Mouse (Mus musculus) heart, embryonic 16.5 days (tissue): ENCODE results near the gene Med21. TPM values are rescaled to one million over a fixed set of nuclear protein-coding genes. Genes with fewer than 3 reads are reported as not detected.

Experiments used
- ATAC-seq: fragments of 200-750 bp; cut with Nextera tagmentation; replicated peaks from 2 replicates; pipeline ENCODE4 v1.8.0; 2017; ENCODE audit warnings: moderate number of reproducible peaks; ENCODE audit not compliant: insufficient read depth, low FRiP score; ENCODE audit errors: extremely low read depth
- H3K27ac ChIP-seq: fragments of 300-500 bp; sonication (generic); 2 replicates; pipeline ENCODE4 v1.5.1; 2014; ENCODE audit warnings: mild to moderate bottlenecking, low read length, control low read depth, moderate library complexity
- H3K27me3 ChIP-seq: fragments of 300-500 bp; sonication (generic); 2 replicates; pipeline ENCODE4 v1.6.1; 2014; ENCODE audit warnings: low read length, mixed read lengths; ENCODE audit not compliant: control insufficient read depth, insufficient read depth
- H3K36me3 ChIP-seq: fragments of 300-500 bp; sonication (generic); 2 replicates; pipeline ENCODE4 v1.6.1; 2014; ENCODE audit not compliant: control insufficient read depth, insufficient read depth
- H3K4me1 ChIP-seq: fragments of 300-500 bp; sonication (generic); 2 replicates; pipeline ENCODE4 v1.6.1; 2014; ENCODE audit warnings: low read length, mixed read lengths; ENCODE audit not compliant: control insufficient read depth, insufficient read depth
- H3K4me2 ChIP-seq: fragments of 300-500 bp; sonication (generic); 2 replicates; pipeline ENCODE4 v1.6.1; 2014; ENCODE audit warnings: low read depth, mild to moderate bottlenecking, control low read depth, low read length
- H3K4me3 ChIP-seq: fragments of 300-500 bp; sonication (generic); 2 replicates; pipeline ENCODE4 v1.5.1; 2014; ENCODE audit warnings: mild to moderate bottlenecking, control low read depth, low read length
- H3K9ac ChIP-seq: fragments of 300-500 bp; sonication (generic); 2 replicates; pipeline ENCODE4 v1.6.1; 2014; ENCODE audit warnings: low read length, control low read depth
- H3K9me3 ChIP-seq: fragments of 300-500 bp; sonication (generic); replicated peaks from 2 replicates; pipeline ENCODE4 v1.6.1; 2016; ENCODE audit warnings: low read length; ENCODE audit not compliant: control insufficient read depth
- WGBS: fragments of 180-500 bp; shearing (Covaris S2); extraction: QIAGEN DNeasy Blood & Tissue Kit; methylation state at CpG from one replicate; pipeline ENCODE4 v1.1.7; 2014; 5-methylcytosine and 5-hydroxymethylcytosine counted together
- polyA plus RNA-seq: library from polyadenylated mRNA; unstranded; fragments of >200 nt; fragmentation: Nextera tagmentation; extraction: Ambion mirVana; gene quantifications from 2 replicates; pipeline ENCODE4 v1.2.1, GENCODE M21; 2015

Med21 gene
- polyA plus RNA-seq, 1 experiment from 2014 or later = 150 TPM

DNA sequence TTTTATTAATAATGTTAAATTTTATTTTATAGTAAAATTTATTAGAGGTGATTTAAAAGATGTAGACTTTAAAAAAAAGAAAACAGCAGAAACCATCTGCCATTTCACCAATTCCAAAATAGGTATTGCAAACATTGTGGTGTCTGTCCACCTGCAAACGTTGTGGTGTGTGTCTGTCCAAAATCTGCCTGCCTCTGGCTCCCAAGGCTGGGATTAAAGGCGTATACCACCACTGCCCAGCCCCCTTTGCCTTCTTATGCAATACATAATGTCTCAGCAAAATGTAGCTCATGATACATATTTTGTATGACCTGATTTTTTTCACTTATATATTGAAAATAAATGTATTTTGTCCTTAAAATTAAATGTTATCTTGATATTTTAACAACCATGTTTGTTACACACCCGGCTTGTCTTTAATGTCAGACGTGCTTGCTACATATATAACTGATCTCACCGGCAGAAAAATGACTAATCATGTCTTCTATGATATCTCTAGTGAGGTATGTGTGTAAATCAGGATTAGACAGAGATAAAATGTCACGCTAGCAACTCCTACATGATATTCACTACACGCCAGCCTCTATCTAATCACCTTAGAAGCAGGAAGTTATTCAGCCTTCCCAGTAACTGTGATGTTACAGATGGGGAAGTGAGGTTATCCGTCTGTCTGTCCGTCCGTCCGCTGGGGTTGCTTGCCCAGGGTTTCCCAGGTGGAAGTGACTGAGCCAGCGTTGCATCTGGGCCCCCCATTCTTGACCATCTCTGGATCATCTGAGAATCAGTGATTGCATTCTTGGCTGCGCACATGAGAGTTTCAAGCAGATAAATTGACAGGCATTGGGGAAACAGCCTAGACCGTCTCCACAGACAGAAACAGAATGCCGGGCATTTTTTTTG, 28.9 kb downstream of the Med21 start:
- Histone ChIP-seq H3K4me1 (peaks cover 37% of the 10 kb centered on the region), H3K9ac (peak overlapping the region; percentile 42; the same call in 1 of the 2 replicates), H3K27ac (peak overlapping the region; percentile 86)

DNA sequence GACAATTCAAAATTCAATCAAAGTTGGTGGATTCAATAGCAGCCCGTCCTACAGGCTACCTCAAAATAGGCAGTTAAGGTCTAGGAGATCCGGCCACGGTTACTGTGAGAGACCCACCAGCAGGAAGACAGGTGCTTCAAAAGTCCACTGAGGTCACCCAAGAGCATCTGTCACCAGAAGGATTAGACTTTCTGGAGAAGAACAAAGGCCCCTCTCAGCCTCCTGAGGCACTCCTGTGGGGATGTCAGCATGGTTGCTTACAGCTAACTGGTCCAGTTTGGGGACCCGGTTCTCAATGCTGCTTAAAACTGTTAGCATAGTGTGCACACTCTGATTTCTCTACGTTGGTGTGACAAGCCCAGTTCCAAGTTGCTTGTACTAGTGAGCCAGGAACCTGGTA, 29.8 kb downstream of the Med21 start:
- 44% methylated on average over 5 of the region's 5 CpGs for WGBS

More for the DNA sequence above, 28.9 kb downstream of the Med21 start:
- WGBS = 27% methylated on average over 15 of the region's 15 CpGs
- Histone ChIP-seq H3K4me2 (peak overlapping the region; percentile 48), H3K27me3 (no peaks in the 10 kb centered on the region), H3K9me3 (peaks cover 5% of the 10 kb centered on the region), H3K4me3 (0 out of 2 replicates have a peak overlapping the region, but pooled peaks have one; percentile 13), H3K36me3 (no peaks in the 10 kb centered on the region)
- ATAC-seq = no peak

DNA sequence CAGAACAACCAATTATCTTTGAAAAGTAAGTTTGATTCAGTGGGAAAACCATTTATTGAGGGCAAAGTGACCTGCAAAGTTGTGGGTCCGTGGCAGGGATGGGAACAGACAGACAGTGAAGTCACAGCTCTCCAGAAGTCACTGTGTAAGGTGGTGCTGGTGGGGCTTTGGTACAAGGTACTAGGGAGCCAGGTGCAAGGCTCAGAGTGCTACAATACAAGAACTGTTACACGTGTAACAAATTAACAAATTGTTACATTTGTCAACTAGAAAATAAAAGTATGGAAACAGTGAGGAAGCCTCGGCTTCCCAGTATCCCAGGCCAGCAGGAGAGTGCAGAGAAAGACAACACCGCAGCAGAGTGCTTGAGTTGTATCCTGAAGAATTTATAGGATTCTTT, 31.3 kb downstream of the Med21 start:
- Histone ChIP-seq H3K27me3 (no peaks in the 10 kb centered on the region), H3K27ac (no peak overlapping the region), H3K9me3 (peaks cover 5% of the 10 kb centered on the region), H3K36me3 (no peaks in the 10 kb centered on the region), H3K9ac (no peak overlapping the region), H3K4me3 (no peak overlapping the region), H3K4me1 (peaks cover 43% of the 10 kb centered on the region), H3K4me2 (no peak overlapping the region)
- WGBS = 82% methylated on average over 4 of the region's 4 CpGs
- no peak for ATAC-seq

More for the DNA sequence above, 29.8 kb downstream of the Med21 start:
- Histone ChIP-seq H3K27ac (peak overlapping the region; percentile 86), H3K36me3 (no peaks in the 10 kb centered on the region), H3K4me2 (no peak overlapping the region), H3K9me3 (peaks cover 5% of the 10 kb centered on the region), H3K4me3 (no peak overlapping the region), H3K4me1 (peaks cover 37% of the 10 kb centered on the region), H3K27me3 (no peaks in the 10 kb centered on the region), H3K9ac (0 out of 2 replicates have a peak overlapping the region, but pooled peaks have one; percentile 30)
- no peak for ATAC-seq

DNA sequence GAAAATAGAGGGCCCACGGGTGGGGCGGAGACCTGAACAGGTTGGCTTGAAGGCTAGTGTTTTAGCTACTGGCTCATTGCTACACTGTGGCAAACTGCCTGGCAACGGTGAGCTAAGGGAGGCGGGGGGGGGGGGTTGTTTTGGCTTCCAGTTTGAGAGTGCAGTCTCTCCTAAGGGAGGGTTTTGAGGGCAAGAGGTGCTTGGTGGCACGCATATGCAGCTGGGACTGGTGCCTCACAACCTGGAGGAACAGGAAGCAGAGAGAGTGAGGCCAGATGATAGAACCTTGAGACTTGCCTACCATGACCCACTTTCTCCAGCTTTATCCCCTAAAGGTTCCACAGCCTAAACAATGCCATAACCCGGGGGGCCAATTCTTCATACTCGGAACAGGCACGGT, 32.1 kb downstream of the Med21 start:
- peak overlapping the region; percentile 4; the same call in 1 of the 2 replicates for H3K4me2 ChIP-seq
- H3K9ac ChIP-seq = no peak overlapping the region; the same call in 1 of the 2 replicates
- peaks cover 42% of the 10 kb centered on the region for H3K4me1 ChIP-seq
- peak overlapping the region; percentile 79 for H3K27ac ChIP-seq
- H3K4me3 ChIP-seq = no peak overlapping the region
- ATAC-seq = no peak
- H3K27me3 ChIP-seq = no peaks in the 10 kb centered on the region
- H3K9me3 ChIP-seq = peaks cover 7% of the 10 kb centered on the region
- no peaks in the 10 kb centered on the region for H3K36me3 ChIP-seq
- 68% methylated on average over 8 of the region's 8 CpGs for WGBS

DNA sequence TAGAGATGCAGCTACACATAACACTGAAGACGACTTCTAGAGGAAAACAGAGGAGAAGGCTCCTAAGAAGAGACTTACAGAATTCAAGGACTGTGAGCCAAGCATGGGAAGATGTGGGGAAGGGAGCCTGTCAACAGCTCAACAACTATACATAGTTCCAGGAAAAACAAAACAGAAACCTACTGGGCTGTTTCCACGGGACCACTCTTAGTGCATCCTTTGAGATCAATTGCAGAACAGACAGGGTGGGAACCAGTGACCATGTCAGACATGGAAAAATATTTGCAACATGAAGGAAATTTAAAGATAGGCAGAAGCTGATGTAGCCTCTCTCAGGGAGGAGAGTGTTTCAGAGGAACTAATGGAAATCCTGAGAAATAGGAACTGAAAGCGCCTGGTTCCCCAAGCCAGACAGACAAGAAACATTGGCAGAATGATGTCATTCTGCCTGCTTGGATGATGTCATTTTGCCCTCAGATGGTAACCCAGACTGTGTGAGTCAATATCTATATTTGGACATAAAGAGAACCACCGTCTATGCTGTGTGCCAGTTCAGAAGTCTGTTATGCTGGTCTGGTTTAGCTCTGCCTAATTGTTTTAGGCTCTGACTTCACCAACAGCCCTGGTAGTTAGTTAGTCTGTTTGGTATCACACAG, 32.7 kb downstream of the Med21 start:
- peak overlapping the region; percentile 79 for H3K27ac ChIP-seq
- peak overlapping the region; percentile 4; the same call in 1 of the 2 replicates for H3K4me2 ChIP-seq
- peak overlapping the region; percentile 17; the same call in 1 of the 2 replicates for H3K9ac ChIP-seq
- H3K4me3 ChIP-seq = no peak overlapping the region
- H3K27me3 ChIP-seq = no peaks in the 10 kb centered on the region
- no peaks in the 10 kb centered on the region for H3K36me3 ChIP-seq
- peaks cover 13% of the 10 kb centered on the region for H3K9me3 ChIP-seq
- peak; percentile 70 for ATAC-seq
- WGBS = 21% methylated on average over 4 of the region's 4 CpGs
- peaks cover 39% of the 10 kb centered on the region for H3K4me1 ChIP-seq

DNA sequence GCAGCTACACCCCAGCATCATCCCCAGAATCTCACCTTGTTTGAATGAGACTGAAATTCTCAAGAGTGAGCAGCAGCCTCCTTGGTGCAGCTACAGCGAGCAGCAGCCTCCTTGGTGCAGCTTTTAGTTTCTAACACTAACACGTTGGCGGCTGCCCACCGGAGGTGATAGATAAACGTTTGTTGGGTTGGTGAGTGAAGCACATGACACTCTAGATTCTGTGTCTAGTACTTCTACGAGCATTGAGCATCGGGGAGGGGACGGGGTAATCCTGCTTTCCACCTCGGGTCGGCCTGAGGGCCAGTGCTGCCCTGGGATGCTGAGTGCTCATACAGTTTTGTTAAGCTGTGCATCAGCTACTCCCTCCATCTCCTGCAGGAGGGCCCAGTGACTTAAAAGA, 34.6 kb downstream of the Med21 start:
- Histone ChIP-seq H3K4me2 (no peak overlapping the region), H3K27me3 (no peaks in the 10 kb centered on the region), H3K9ac (no peak overlapping the region), H3K36me3 (no peaks in the 10 kb centered on the region), H3K27ac (no peak overlapping the region), H3K4me3 (no peak overlapping the region), H3K9me3 (peaks cover 9% of the 10 kb centered on the region), H3K4me1 (peaks cover 32% of the 10 kb centered on the region)
- 32% methylated on average over 10 of the region's 10 CpGs for WGBS
- ATAC-seq = no peak

DNA sequence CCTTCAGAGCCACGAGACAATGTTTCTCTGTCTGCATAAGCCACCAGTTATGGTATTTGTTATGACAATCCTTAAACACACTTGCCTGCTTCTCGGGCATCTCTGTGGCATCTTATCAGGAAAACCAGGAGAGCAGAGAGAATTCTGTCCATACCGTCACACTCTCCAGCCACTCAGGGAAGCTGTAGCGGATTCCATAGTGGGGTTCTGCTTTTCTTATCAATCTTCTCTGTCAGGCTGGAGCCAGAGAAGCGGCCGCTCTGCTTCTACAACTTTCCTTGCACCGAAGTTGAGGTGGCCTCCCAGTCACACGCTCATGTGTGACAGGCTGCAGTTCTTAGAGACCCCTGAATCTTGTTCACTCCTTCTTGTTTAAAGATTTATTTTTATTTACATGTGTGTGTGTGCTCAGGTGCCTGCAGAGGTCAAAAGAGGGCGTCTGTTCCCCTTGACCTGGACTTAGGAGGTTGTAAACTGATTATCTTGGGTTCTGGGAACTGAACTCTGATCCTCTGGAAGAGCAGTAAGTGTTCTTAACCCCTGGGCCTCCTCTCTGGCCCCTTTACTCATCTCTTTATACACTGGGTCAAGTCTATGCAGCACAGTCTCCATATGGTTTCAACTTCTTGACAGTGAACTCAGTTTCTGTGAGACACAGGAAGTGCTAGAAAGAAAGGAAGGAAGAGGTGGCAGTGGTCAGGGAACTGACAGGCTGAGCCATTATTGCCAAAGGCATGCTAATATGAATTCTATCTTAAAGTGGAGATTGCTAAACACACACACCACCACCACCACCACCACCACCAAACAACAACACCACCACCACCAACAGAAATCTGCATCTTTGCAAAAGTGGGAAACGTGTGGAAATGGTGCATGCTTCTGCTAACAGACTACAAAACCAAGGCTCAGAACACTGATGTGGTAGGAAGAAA, 36.1 kb downstream of the Med21 start:
- Histone ChIP-seq H3K4me3 (no peak overlapping the region), H3K4me1 (peaks cover 34% of the 10 kb centered on the region), H3K36me3 (no peaks in the 10 kb centered on the region), H3K9ac (peak overlapping the region; percentile 18), H3K27me3 (no peaks in the 10 kb centered on the region), H3K4me2 (no peak overlapping the region), H3K9me3 (peaks cover 9% of the 10 kb centered on the region), H3K27ac (peak overlapping the region; percentile 82)
- ATAC-seq = no peak
- WGBS = 28% methylated on average over 10 of the region's 10 CpGs

DNA sequence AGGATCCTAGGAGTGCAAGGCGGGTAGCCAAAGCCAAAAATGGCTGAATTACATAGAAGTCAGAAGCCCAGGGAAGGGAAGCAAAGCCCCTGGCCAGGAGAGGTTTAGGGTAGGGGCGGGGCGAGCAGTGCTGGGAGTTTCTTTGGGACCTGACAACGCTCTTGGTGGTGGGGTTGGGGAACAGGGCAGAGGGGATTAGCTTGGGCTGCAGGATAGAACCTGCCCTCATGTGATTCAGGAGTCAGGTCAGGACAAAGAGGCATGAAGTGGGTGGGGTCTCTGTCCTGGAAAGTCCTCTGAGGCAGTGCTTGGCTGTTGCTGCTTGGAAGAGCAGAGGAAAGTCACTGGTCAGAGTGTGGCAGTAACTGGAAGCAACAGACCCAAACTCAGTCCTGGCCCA, 41.5 kb downstream of the Med21 start:
- H3K4me2 ChIP-seq = no peak overlapping the region
- no peaks in the 10 kb centered on the region for H3K36me3 ChIP-seq
- H3K9ac ChIP-seq = 0 out of 2 replicates have a peak overlapping the region, but pooled peaks have one; percentile 24
- no peak for ATAC-seq
- peaks cover 29% of the 10 kb centered on the region for H3K4me1 ChIP-seq
- H3K27me3 ChIP-seq = no peaks in the 10 kb centered on the region
- H3K27ac ChIP-seq = peak overlapping the region; percentile 66
- 80% methylated on average over 4 of the region's 4 CpGs for WGBS
- peaks cover 9% of the 10 kb centered on the region for H3K9me3 ChIP-seq
- no peak overlapping the region for H3K4me3 ChIP-seq
